Mouse (Mus musculus) monocyte, adult 5-6 weeks (primary cell): ENCODE measurements around the gene Lrrc59. TPM values are rescaled to one million over a fixed set of nuclear protein-coding genes. Genes with fewer than 3 reads are reported as not detected.
A peak's percentile ranks its signal among the peaks of the same experiment; 100 is the strongest.
"Not testable (repeated sequence)": the region's sequence is repeated elsewhere in the genome, so short reads cannot be mapped to it uniquely, and the experiment has no call there.

Experiments used
- ATAC-seq: fragments of 153-309, 156-312 bp; replicated peaks from 2 replicates; pipeline ENCODE4 v1.8.0; 2017; ENCODE audit warnings: mild to moderate bottlenecking; ENCODE audit not compliant: low TSS enrichment, insufficient number of reproducible peaks, severe bottlenecking, poor library complexity, low FRiP score
- total RNA-seq: library from RNA; stranded (forward); fragments of 200-1000, 200-491, 200-594 nt; gene quantifications from 3 replicates; pipeline ENCODE4 v1.2.3, GENCODE M21; 2017

The Lrrc59 gene
- total RNA-seq, 1 experiment from 2014 or later = 69.2 TPM

- ATAC-seq = no peak
Observed at GRCm38 (mm10) chr11:94622162-94622561, 7.4 kb upstream of the Lrrc59 start.

GRCm38 (mm10) chr11:94629884-94630198 lies 274 bp downstream of the Lrrc59 start:
- ATAC-seq = peak; percentile 30

GRCm38 (mm10) chr11:94630199-94631011 lies 838 bp downstream of the Lrrc59 start:
- no peak for ATAC-seq

GRCm38 (mm10) chr11:94631969-94632368 lies 2.4 kb downstream of the Lrrc59 start:
- ATAC-seq = no peak

- ATAC-seq = no peak
Observed at GRCm38 (mm10) chr11:94632988-94633387, 3.4 kb downstream of the Lrrc59 start.

GRCm38 (mm10) chr11:94634431-94634830 lies 4.9 kb downstream of the Lrrc59 start:
- no peak for ATAC-seq

- ATAC-seq = no peak
Observed at GRCm38 (mm10) chr11:94644461-94645219, 15.1 kb downstream of the Lrrc59 start.

GRCm38 (mm10) chr11:94646457-94646856 lies 16.9 kb downstream of the Lrrc59 start:
- no peak for ATAC-seq

GRCm38 (mm10) chr11:94651241-94651640 lies 21.7 kb downstream of the Lrrc59 start:
- ATAC-seq = not testable (repeated sequence)

- ATAC-seq = no peak
Observed at GRCm38 (mm10) chr11:94652973-94653372, 23.4 kb downstream of the Lrrc59 start.

GRCm38 (mm10) chr11:94653663-94654436 lies 24.3 kb downstream of the Lrrc59 start, which contains the start of the genes Mrpl27 and Eme1:
Mrpl27 (plus strand) TSS chr11:94653767.
Eme1 (minus strand) TSS chr11:94653964.
- peak; percentile 91 for ATAC-seq

- no peak for ATAC-seq
Observed at GRCm38 (mm10) chr11:94661344-94661743, 31.8 kb downstream of the Lrrc59 start.

GRCm38 (mm10) chr11:94665281-94665680 lies 35.7 kb downstream of the Lrrc59 start:
- no peak for ATAC-seq

GRCm38 (mm10) chr11:94674984-94675383 lies 45.4 kb downstream of the Lrrc59 start:
- no peak for ATAC-seq

- no peak for ATAC-seq
Observed at GRCm38 (mm10) chr11:94675446-94675845, 45.9 kb downstream of the Lrrc59 start.

GRCm38 (mm10) chr11:94676308-94676707 lies 46.7 kb downstream of the Lrrc59 start:
- ATAC-seq = no peak

- ATAC-seq = peak; percentile 81
Observed at GRCm38 (mm10) chr11:94676754-94677606, 47.4 kb downstream of the Lrrc59 start, which contains the start of gene Xylt2. Xylt2 (minus strand) TSS chr11:94677515.

GRCm38 (mm10) chr11:94677607-94678145 lies 48.1 kb downstream of the Lrrc59 start:
- ATAC-seq = no peak
